Mouse (Mus musculus): ENCODE results near the gene Gm42669. TPM values are rescaled to one million over a fixed set of nuclear protein-coding genes. Genes with fewer than 3 reads are reported as not detected.

Gm42669 gene
- 0.69 and 0.95 TPM in 2 replicates for polyA plus RNA-seq (2014; fragmentation: Nextera tagmentation; extraction: Ambion mirVana)

DNA sequence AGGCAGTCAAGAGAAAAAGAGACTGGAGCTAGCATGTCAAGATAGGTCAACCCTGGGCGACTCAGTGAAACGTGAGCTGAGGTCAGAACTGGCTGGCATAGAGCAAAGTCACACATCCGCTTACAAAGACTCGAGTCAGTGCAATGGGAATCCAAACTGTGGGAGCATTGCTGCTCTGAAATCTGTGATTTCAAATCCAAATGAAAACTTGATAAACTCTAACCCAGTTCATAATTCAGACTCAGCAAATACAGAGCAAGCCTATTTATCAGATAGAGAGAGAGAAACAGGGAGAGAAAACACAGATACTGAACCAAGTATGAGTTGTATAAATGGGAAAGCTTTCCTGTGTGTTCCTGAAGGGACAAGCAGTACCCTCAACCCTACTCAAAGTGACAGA is at the start of gene Gm42669:
Gene Gm42669 (plus strand): TSS at position 301 of the 400 bp plus-strand sequence.
- no peak within 1 kb of the TSS for H3K4me3 ChIP-seq (ENCODE audit: low read depth, low read length)
- no peaks in the 10 kb centered on the region for H3K9me3 ChIP-seq (ENCODE audit: control insufficient read depth, low read depth, low read length)
- no peak within 1 kb of the TSS for H3K9ac ChIP-seq (replicated peaks; ENCODE audit: low read depth, low read length)
- no peaks in the 10 kb centered on the region for H3K27me3 ChIP-seq (ENCODE audit: control insufficient read depth, insufficient read depth, low read length)
- no peak within 1 kb of the TSS for H3K27ac ChIP-seq (ENCODE audit: low read length)
- WGBS, result 72% methylated on average over 4 of the region's 4 CpGs
- H3K4me1 ChIP-seq (ENCODE audit: control insufficient read depth, insufficient read depth, low read length), result no peaks in the 10 kb centered on the region
- no peak for ATAC-seq (ENCODE audit: insufficient number of reproducible peaks, insufficient read depth, low FRiP score, low read depth)
- H3K36me3 ChIP-seq (ENCODE audit: control insufficient read depth, insufficient read depth, low read length), result no peaks in the 10 kb centered on the region; the same call in 1 of the 2 replicates
- H3K4me2 ChIP-seq (replicated peaks; ENCODE audit: low read depth, low read length), result no peak within 1 kb of the TSS

- H3K9ac ChIP-seq (replicated peaks; ENCODE audit: low read depth, low read length), result no peak overlapping the region
- H3K27ac ChIP-seq (ENCODE audit: low read length), result no peak overlapping the region
- ATAC-seq (ENCODE audit: insufficient number of reproducible peaks, insufficient read depth, low FRiP score, low read depth), result no peak
Observed at GRCm38 (mm10) chr5:107462147-107463076, 45.0 kb upstream of the Gm42669 start.

GRCm38 (mm10) chr5:107466501-107466900 is 40.9 kb upstream of the Gm42669 start:
- Histone ChIP-seq H3K27ac (ENCODE audit: low read length) (no peak overlapping the region), H3K4me2 (replicated peaks; ENCODE audit: low read depth, low read length) (no peak overlapping the region), H3K4me3 (ENCODE audit: low read depth, low read length) (no peak overlapping the region), H3K4me1 (ENCODE audit: control insufficient read depth, insufficient read depth, low read length) (no peaks in the 10 kb centered on the region), H3K9ac (replicated peaks; ENCODE audit: low read depth, low read length) (no peak overlapping the region), H3K36me3 (ENCODE audit: control insufficient read depth, insufficient read depth, low read length) (no peaks in the 10 kb centered on the region), H3K9me3 (ENCODE audit: control insufficient read depth, low read depth, low read length) (no peaks in the 10 kb centered on the region), H3K27me3 (ENCODE audit: control insufficient read depth, insufficient read depth, low read length) (no peaks in the 10 kb centered on the region)
- WGBS, result 67% methylated on average over 5 of the region's 5 CpGs
- ATAC-seq (ENCODE audit: insufficient number of reproducible peaks, insufficient read depth, low FRiP score, low read depth), result no peak

More at GRCm38 (mm10) chr5:107462147-107463076, 45.0 kb upstream of the Gm42669 start:
- 88% methylated on average over 4 of the region's 4 CpGs for WGBS
- Histone ChIP-seq H3K9me3 (ENCODE audit: control insufficient read depth, low read depth, low read length) (no peaks in the 10 kb centered on the region), H3K4me2 (replicated peaks; ENCODE audit: low read depth, low read length) (no peak overlapping the region), H3K27me3 (ENCODE audit: control insufficient read depth, insufficient read depth, low read length) (no peaks in the 10 kb centered on the region), H3K4me3 (ENCODE audit: low read depth, low read length) (no peak overlapping the region), H3K36me3 (ENCODE audit: control insufficient read depth, insufficient read depth, low read length) (no peaks in the 10 kb centered on the region), H3K4me1 (ENCODE audit: control insufficient read depth, insufficient read depth, low read length) (no peaks in the 10 kb centered on the region)

DNA sequence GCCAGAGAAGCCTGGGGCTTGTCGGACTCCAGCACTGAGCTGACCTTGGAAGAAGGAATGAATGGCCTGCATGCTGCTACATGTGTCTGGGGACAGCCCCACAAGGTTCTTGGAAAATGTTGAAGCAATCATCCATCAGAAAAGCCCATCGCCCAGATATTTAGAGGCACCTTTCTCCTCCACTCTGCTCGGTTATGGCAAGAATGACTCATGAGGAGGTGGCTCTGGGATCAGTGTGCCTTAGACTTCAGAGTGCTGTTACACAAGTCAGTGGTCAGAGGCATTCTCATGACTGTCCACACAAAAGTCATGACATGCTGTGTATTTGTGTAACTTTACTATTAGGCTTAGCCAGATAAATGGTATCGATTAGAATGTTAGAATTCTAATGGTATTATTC is 40.3 kb upstream of the Gm42669 start:
- Histone ChIP-seq H3K27ac (ENCODE audit: low read length) (no peak overlapping the region), H3K4me1 (ENCODE audit: control insufficient read depth, insufficient read depth, low read length) (no peaks in the 10 kb centered on the region), H3K4me2 (replicated peaks; ENCODE audit: low read depth, low read length) (no peak overlapping the region), H3K36me3 (ENCODE audit: control insufficient read depth, insufficient read depth, low read length) (no peaks in the 10 kb centered on the region), H3K9ac (replicated peaks; ENCODE audit: low read depth, low read length) (no peak overlapping the region), H3K4me3 (ENCODE audit: low read depth, low read length) (no peak overlapping the region), H3K9me3 (ENCODE audit: control insufficient read depth, low read depth, low read length) (no peaks in the 10 kb centered on the region), H3K27me3 (ENCODE audit: control insufficient read depth, insufficient read depth, low read length) (no peaks in the 10 kb centered on the region)
- WGBS, result 75% methylated on average over 4 of the region's 4 CpGs
- ATAC-seq (ENCODE audit: insufficient number of reproducible peaks, insufficient read depth, low FRiP score, low read depth), result no peak

GRCm38 (mm10) chr5:107470600-107471329 is 36.7 kb upstream of the Gm42669 start:
- H3K9me3 ChIP-seq (ENCODE audit: control insufficient read depth, low read depth, low read length), result no peaks in the 10 kb centered on the region
- H3K27me3 ChIP-seq (ENCODE audit: control insufficient read depth, insufficient read depth, low read length), result no peaks in the 10 kb centered on the region
- H3K36me3 ChIP-seq (ENCODE audit: control insufficient read depth, insufficient read depth, low read length), result no peaks in the 10 kb centered on the region
- WGBS, result 69% methylated on average over 10 of the region's 10 CpGs
- no peak overlapping the region for H3K4me3 ChIP-seq (ENCODE audit: low read depth, low read length)
- H3K4me2 ChIP-seq (replicated peaks; ENCODE audit: low read depth, low read length), result no peak overlapping the region
- H3K27ac ChIP-seq (ENCODE audit: low read length), result no peak overlapping the region
- no peak overlapping the region for H3K9ac ChIP-seq (replicated peaks; ENCODE audit: low read depth, low read length)
- H3K4me1 ChIP-seq (ENCODE audit: control insufficient read depth, insufficient read depth, low read length), result no peaks in the 10 kb centered on the region
- ATAC-seq (ENCODE audit: insufficient number of reproducible peaks, insufficient read depth, low FRiP score, low read depth), result no peak

DNA sequence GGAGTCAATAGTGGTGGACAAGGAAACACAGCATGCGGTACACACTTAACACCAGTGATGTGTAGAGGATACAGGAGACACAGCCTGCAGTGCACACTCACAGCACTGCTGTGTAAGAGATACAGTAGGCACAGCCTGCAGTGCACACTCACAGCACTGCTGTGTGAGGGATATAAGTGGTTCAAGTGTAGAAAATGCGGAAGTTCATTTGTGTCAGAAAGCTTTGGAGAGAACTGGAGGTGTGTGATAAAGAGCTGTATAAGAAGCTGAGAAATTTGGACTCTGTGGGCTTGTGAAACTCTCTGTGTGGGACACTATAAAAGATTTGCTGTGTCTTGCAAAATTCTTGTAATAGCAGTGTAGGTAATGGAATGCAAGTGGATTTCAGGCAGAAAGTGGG is 27.2 kb upstream of the Gm42669 start:
- Histone ChIP-seq H3K9ac (replicated peaks; ENCODE audit: low read depth, low read length) (no peak overlapping the region), H3K9me3 (ENCODE audit: control insufficient read depth, low read depth, low read length) (no peaks in the 10 kb centered on the region), H3K27ac (ENCODE audit: low read length) (no peak overlapping the region), H3K4me3 (ENCODE audit: low read depth, low read length) (no peak overlapping the region), H3K4me2 (replicated peaks; ENCODE audit: low read depth, low read length) (no peak overlapping the region), H3K27me3 (ENCODE audit: control insufficient read depth, insufficient read depth, low read length) (no peaks in the 10 kb centered on the region), H3K36me3 (ENCODE audit: control insufficient read depth, insufficient read depth, low read length) (no peaks in the 10 kb centered on the region), H3K4me1 (ENCODE audit: control insufficient read depth, insufficient read depth, low read length) (no peaks in the 10 kb centered on the region)
- no peak for ATAC-seq (ENCODE audit: insufficient number of reproducible peaks, insufficient read depth, low FRiP score, low read depth)
- WGBS, result 94% methylated on average over 2 of the region's 2 CpGs

GRCm38 (mm10) chr5:107488996-107489395 is 18.4 kb upstream of the Gm42669 start:
- Histone ChIP-seq H3K36me3 (ENCODE audit: control insufficient read depth, insufficient read depth, low read length) (no peaks in the 10 kb centered on the region; the same call in 1 of the 2 replicates), H3K4me1 (ENCODE audit: control insufficient read depth, insufficient read depth, low read length) (no peaks in the 10 kb centered on the region), H3K9ac (replicated peaks; ENCODE audit: low read depth, low read length) (no peak overlapping the region), H3K4me2 (replicated peaks; ENCODE audit: low read depth, low read length) (no peak overlapping the region), H3K27me3 (ENCODE audit: control insufficient read depth, insufficient read depth, low read length) (no peaks in the 10 kb centered on the region), H3K4me3 (ENCODE audit: low read depth, low read length) (no peak overlapping the region), H3K27ac (ENCODE audit: low read length) (no peak overlapping the region), H3K9me3 (ENCODE audit: control insufficient read depth, low read depth, low read length) (no peaks in the 10 kb centered on the region)
- no peak for ATAC-seq (ENCODE audit: insufficient number of reproducible peaks, insufficient read depth, low FRiP score, low read depth)
- 64% methylated on average over 4 of the region's 4 CpGs for WGBS

- Histone ChIP-seq H3K4me1 (ENCODE audit: control insufficient read depth, insufficient read depth, low read length) (no peaks in the 10 kb centered on the region), H3K4me2 (replicated peaks; ENCODE audit: low read depth, low read length) (no peak overlapping the region), H3K27me3 (ENCODE audit: control insufficient read depth, insufficient read depth, low read length) (no peaks in the 10 kb centered on the region), H3K9me3 (ENCODE audit: control insufficient read depth, low read depth, low read length) (no peaks in the 10 kb centered on the region), H3K27ac (ENCODE audit: low read length) (no peak overlapping the region), H3K36me3 (ENCODE audit: control insufficient read depth, insufficient read depth, low read length) (no peaks in the 10 kb centered on the region; the same call in 1 of the 2 replicates), H3K9ac (replicated peaks; ENCODE audit: low read depth, low read length) (no peak overlapping the region), H3K4me3 (ENCODE audit: low read depth, low read length) (no peak overlapping the region)
- ATAC-seq (ENCODE audit: insufficient number of reproducible peaks, insufficient read depth, low FRiP score, low read depth), result no peak
- 67% methylated on average over 9 of the region's 9 CpGs for WGBS
Observed at GRCm38 (mm10) chr5:107491036-107491435, 16.4 kb upstream of the Gm42669 start.
